Mouse (Mus musculus): ENCODE measurements around the gene Klf6.

Klf6 gene

GRCm38 (mm10) chr13:5861157-5862002 is at the start of gene Klf6:
Klf6 (plus strand) TSS chr13:5861482.
- DNase-seq (ENCODE audit: low read depth, low spot score): peak; percentile 92

GRCm38 (mm10) chr13:5813433-5813832 is 47.8 kb upstream of the Klf6 start:
- DNase-seq (ENCODE audit: low read depth, low spot score): no peak

- no peak for DNase-seq (ENCODE audit: low read depth, low spot score)
These were observed 44.0 kb upstream of the Klf6 start for GRCm38 (mm10) chr13:5817250-5817649.

- no peak for DNase-seq (ENCODE audit: low read depth, low spot score)
These were observed 42.1 kb upstream of the Klf6 start for GRCm38 (mm10) chr13:5819173-5819572.

- no peak for DNase-seq (ENCODE audit: low read depth, low spot score)
These were observed 38.7 kb upstream of the Klf6 start for GRCm38 (mm10) chr13:5822586-5822985.

GRCm38 (mm10) chr13:5823150-5823549 is 38.1 kb upstream of the Klf6 start:
- no peak for DNase-seq (ENCODE audit: low read depth, low spot score)

GRCm38 (mm10) chr13:5824189-5824815 is 37.0 kb upstream of the Klf6 start:
- DNase-seq (ENCODE audit: low read depth, low spot score): no peak

- no peak for DNase-seq (ENCODE audit: low read depth, low spot score)
These were observed 35.0 kb upstream of the Klf6 start for GRCm38 (mm10) chr13:5826170-5826827.

GRCm38 (mm10) chr13:5831976-5832375 is 29.3 kb upstream of the Klf6 start:
- no peak for DNase-seq (ENCODE audit: low read depth, low spot score)

- DNase-seq (ENCODE audit: low read depth, low spot score): no peak
These were observed 24.0 kb upstream of the Klf6 start for GRCm38 (mm10) chr13:5837174-5837777.

- no peak for DNase-seq (ENCODE audit: low read depth, low spot score)
These were observed 19.9 kb upstream of the Klf6 start for GRCm38 (mm10) chr13:5841418-5841817.

- DNase-seq (ENCODE audit: low read depth, low spot score): no peak
These were observed 18.4 kb upstream of the Klf6 start for GRCm38 (mm10) chr13:5842911-5843310.

GRCm38 (mm10) chr13:5843829-5844228 is 17.5 kb upstream of the Klf6 start:
- DNase-seq (ENCODE audit: low read depth, low spot score): no peak

GRCm38 (mm10) chr13:5844338-5844737 is 16.9 kb upstream of the Klf6 start:
- DNase-seq (ENCODE audit: low read depth, low spot score): no peak

- no peak for DNase-seq (ENCODE audit: low read depth, low spot score)
These were observed 16.1 kb upstream of the Klf6 start for GRCm38 (mm10) chr13:5845161-5845590.

GRCm38 (mm10) chr13:5845605-5846004 is 15.7 kb upstream of the Klf6 start:
- DNase-seq (ENCODE audit: low read depth, low spot score): no peak

- DNase-seq (ENCODE audit: low read depth, low spot score): no peak
These were observed 14.4 kb upstream of the Klf6 start for GRCm38 (mm10) chr13:5846860-5847259.

- DNase-seq (ENCODE audit: low read depth, low spot score): no peak
These were observed 13.5 kb upstream of the Klf6 start for GRCm38 (mm10) chr13:5847736-5848135.

- peak; percentile 44 for DNase-seq (ENCODE audit: low read depth, low spot score)
These were observed 578 bp upstream of the Klf6 start for GRCm38 (mm10) chr13:5860651-5861156.

GRCm38 (mm10) chr13:5862003-5862625 is 832 bp downstream of the Klf6 start:
- DNase-seq (ENCODE audit: low read depth, low spot score): no peak

GRCm38 (mm10) chr13:5862626-5863407 is 1.5 kb downstream of the Klf6 start:
- no peak for DNase-seq (ENCODE audit: low read depth, low spot score)
